Mouse (Mus musculus): ENCODE results near the gene P3h1. TPM values are rescaled to one million over a fixed set of nuclear protein-coding genes. Genes with fewer than 3 reads are reported as not detected.
"Not testable (repeated sequence)": the region's sequence is repeated elsewhere in the genome, so short reads cannot be mapped to it uniquely, and the experiment has no call there.

The P3h1 gene
- polyA plus RNA-seq, 1 experiment, result 14.1 TPM

DNA sequence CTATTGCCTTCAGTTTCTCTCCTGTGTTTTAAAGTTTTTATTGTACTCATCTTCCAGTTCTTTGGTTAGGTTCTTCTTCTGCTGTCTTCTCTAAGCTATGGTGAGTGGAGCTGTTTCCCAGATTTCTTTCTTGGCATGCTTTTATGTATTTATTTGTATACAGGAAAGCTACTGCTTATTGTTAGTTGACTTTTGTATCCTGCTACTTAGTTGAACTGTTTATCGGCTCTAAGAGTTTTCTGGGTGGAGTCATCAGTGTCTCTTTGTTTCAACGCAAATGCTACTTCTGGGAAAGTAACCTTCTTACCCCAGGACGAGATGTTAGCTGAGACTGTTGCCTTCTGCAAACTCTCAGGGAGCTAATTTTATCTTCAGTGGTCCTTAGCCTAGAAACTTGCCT is 30.7 kb downstream of the P3h1 start:
- DNase-seq (ENCODE audit: extremely low spot score in 1 of 2, low spot score in 1 of 2), result no peak

DNA sequence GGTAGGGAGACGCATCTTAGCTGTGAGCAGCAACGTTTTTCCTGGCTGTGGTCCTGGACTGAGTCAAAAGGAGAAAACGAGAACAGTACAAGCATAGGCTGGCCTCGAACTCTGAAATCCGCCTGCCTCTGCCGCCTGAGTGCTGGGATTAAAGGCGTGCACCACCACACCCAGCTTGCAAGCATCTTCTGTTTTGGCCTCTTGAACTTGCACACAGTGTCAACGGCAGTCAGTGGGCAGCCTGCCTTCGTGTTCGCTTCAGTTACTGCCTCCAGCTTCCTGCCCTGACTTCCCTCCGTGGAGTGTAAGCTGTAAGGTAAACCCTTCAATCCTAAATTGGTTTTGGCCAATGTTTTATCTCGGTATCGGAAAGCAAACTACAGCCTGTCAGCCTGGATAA is 33.9 kb downstream of the P3h1 start:
- DNase-seq (ENCODE audit: extremely low spot score in 1 of 2, low spot score in 1 of 2), result no peak

DNA sequence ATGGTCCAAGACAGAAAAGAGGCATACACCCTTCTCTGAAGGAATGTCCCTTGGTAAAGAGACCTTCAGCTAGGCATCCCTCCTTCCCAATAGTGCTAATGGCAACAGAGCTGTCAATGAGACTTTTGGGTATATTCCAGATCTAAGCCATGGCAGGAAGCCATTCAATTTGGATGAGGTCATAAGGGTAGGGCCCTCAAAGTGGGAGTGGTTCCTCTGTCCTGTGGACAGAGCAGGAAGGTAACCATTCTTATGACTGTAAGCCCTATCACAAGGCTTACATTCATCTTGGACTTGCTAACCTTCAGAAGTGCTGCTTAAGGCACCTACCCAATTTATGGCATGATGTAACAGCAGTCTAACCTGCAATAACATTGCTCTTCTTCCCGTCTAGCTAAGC is 41.9 kb downstream of the P3h1 start:
- DNase-seq (ENCODE audit: extremely low spot score in 1 of 2, low spot score in 1 of 2), result no peak

DNA sequence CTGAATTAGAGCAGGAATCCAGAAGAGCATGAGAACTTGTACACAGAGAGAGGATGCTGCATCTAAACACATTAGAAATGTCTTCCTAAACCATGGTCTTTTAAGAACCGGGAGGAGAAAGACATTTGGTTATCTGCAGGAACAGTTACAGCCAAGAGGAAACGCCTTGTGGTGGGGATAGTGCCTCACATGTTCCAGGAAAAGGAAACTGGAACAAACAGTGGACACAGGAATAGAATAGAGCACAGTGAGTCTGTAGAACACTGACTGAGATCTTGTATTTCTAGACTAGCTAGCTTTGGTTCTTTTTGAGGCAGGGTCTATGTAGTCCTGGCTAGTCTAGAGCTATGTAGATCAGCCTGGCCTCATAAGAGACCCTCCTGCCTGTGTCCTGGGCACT is 42.5 kb downstream of the P3h1 start:
- no peak for DNase-seq (ENCODE audit: extremely low spot score in 1 of 2, low spot score in 1 of 2)

DNA sequence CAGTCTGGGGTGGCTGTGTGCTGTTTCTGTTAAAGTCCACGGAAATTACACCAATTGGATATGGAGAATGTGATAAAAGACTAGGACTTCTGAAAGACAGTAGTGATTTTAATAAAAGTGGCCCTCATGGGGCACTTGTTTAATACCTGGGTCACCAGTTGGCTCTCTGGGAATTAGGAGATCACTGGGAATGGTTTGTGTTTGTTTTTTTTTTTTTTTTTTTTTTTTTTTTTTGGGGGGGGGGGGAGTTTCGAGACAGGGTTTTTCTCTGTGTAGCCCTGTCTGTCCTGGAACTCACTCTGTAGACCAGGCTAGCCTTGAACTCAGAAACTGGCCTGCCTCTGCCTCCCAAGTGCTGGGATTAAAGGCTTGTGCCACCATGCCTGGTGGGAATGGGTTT is 43.0 kb downstream of the P3h1 start:
- no peak for DNase-seq (ENCODE audit: extremely low spot score in 1 of 2, low spot score in 1 of 2)

DNA sequence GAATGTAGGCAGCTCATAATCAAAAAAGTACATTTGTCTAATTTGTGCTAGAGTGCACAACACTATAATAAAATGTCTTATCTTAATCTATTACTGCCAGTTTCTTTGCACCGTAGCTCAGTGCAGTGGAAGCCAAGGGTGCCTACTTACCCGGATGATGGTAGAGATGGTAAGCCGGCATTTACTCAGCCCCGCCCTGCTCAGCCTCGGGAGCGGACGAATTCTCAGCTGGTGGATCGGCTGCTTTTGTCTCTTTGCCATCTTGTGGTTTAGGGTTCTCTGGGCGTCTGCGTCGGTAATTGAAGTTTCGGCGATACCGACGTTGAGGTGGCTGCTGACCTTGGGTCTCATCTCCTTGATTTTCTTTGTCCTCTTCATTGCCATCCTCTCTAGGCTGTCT is 46.1 kb downstream of the P3h1 start:
- not testable (repeated sequence) for DNase-seq (ENCODE audit: extremely low spot score in 1 of 2, low spot score in 1 of 2)

DNA sequence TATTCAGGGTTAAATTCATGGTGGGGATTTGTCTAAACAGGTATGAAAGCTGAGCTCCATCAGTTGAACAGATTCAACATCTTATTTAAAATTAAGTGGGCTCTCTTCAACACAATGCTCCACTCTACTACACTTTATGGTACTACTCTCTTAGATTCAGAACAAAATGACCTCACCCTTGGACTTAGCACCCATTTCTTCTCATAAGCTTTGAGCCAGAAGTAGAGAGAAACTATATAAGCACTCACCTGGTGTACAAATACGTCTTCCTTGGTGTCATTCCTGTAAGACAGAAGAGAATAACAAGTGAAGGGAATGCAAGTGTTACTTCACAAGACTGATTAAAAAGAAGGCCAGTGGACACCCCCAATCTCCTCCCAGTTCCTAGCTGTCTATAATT is 52.1 kb downstream of the P3h1 start:
- no peak for DNase-seq (ENCODE audit: extremely low spot score in 1 of 2, low spot score in 1 of 2)

DNA sequence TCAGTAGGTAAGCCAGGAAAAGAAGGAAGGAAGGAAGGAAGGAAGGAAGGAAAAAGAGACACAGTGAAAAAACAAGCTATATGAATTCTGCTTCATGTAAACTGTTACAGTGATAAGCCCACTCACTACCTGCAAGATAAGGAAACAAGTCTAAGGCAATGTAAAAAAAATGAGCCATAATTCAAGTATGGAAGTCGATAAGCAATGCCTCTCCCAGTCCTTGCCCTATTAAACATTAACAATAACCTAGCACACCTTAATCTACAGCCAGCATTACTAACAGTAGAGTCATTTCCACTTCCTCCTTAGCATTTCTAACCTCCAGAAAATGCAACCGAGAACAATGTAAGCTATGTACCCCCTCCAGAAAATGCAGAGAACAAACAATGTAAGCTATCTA is 52.6 kb downstream of the P3h1 start:
- no peak for DNase-seq (ENCODE audit: extremely low spot score in 1 of 2, low spot score in 1 of 2)

DNA sequence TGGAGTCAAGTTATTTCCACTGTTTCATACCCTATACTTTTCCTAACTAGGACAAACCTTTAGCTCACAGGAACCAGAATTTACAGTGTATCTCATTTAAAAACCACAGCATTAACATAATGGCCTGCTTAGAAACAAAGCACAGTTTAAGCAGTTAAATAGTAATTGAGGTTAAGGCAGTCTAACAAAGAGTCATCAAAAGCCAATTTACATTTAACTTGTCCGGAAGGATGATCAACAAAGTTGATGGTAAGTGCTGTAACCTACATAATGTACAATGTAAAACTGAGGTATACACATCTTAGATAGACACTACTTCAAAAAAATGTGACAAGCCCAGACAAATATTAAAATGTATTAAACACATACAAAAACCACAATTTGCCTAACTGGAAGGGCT is 59.2 kb downstream of the P3h1 start:
- DNase-seq (ENCODE audit: extremely low spot score in 1 of 2, low spot score in 1 of 2), result no peak

DNA sequence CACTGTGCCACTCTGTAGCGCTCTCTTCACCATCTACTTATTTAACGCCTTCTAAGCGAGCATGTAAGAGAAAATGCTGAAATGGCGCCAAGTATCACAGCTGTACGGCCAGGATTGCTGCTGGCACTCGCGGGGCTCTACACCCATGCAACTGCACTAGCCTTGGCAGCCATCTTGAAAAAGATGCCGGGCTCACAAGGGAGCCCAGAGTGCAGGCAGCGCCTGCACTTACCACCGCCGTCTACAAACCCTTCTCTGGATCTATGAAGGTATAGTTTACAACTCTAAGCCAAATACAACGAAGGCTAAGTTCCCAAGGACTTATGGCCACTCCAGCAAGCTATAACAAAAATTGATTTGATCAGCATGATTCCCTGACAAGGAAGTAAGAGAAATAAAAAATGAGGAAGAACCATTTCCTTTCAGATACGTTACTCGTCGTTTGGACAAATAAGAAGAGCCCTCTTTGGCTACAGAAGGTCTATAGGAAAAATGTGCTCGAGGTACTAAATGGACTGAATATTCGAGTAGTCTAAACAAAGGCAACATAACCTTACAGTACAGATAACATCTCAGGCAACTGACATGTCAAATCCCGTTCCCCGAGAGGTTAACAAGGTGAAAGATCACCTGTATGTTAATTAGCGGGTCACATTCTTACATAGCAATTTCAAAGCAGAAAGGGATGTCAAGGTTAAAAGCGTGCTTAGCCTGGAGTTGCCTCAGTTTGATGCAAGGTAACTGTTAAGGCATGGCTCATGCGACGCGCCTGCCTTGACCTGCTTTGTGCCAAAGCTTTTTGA is 60.3 kb downstream of the P3h1 start:
- DNase-seq (ENCODE audit: extremely low spot score in 1 of 2, low spot score in 1 of 2), result peak; percentile 36 to 73

DNA sequence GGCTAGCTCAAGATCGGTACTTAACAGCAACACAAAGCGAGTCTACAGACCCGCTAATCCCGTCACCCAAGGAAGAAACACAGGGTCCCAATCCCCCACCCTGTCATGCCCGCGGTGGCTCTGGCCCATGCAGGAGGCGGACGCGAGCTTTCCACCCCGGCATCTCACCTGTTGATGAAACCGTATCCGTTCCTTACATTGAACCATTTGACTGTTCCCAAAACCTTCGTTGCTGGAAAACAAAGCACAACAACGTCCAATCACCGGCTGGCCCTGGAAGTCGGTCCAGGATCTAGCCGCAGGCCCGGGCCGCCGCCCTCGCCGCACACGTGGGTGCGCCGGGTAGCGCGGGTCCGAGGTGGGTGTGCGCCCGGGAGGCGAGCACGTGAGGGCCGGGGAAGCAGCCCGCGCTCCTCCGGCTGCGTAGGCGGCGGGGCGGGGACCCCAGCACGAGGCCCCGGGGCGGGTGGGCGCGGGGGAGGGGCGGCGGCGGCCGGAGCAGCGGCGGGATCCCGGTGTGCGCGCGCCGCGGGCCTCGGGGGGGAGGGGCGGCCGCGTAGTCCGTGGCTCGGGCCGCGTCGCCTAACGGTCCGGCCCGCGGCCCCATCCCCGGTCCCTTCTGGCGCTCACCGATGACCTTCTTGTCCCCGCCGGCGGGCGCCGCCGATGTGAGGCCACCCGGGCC is 61.0 kb downstream of the P3h1 start:
- peak in 1 of 2 experiments; percentile 41 for DNase-seq (ENCODE audit: extremely low spot score in 1 of 2, low spot score in 1 of 2)

DNA sequence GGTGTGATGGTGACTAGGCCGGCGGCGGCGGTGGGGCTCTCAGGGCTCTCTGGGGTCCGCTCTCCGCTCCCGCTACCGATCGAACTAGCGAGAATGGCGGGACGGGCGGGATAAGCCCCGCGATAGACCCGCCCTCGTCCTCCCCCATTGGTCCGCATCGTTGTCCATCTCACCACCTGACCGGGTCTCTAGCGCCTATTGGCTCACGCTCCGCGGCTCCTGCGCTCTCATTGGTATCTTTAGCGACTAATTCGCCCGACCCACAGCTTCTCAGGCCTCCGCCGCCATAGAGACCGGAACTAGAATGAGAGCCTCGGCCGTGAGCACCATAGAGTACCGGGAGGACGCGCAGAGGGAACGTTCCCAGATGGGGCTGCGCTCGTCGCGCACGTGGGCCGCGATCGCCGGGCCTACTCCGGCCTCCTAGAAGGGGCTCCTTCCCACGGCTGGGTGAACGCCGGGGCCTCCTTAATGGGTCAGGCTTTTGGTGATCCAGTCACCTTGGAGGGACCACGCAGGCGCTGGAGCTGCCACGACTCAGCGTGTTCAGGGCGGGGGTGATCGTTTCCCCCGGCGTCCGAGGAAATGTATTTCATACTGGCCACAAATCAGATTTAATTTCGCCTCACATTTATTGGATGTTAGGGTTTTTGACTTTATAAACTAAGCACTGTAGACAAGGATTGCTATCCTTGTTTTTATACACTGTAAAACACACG is 61.9 kb downstream of the P3h1 start, which contains the start of gene Ybx1:
Gene Ybx1, minus strand, starts transcription at position 190 of the 719 bp plus-strand sequence.
- peak; percentile 99 to 100 for DNase-seq (ENCODE audit: extremely low spot score in 1 of 2, low spot score in 1 of 2)

DNA sequence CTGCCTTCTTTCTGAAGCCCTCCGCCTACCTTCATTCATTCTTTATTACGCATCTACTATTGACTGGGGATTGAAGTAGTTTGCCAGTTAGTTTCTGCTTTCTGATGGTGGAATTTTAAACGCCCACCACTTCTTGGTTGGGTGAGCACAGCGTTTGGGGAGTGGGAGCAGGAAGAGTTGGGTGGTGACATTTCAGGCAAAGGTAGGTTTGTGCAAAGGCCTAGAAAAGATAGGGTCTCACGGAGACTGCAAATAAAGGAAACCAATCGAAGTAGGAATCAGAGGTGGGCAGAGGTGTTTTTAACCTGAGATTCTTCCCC is 62.4 kb downstream of the P3h1 start:
- peak in 1 of 2 experiments; percentile 25 for DNase-seq (ENCODE audit: extremely low spot score in 1 of 2, low spot score in 1 of 2)

DNA sequence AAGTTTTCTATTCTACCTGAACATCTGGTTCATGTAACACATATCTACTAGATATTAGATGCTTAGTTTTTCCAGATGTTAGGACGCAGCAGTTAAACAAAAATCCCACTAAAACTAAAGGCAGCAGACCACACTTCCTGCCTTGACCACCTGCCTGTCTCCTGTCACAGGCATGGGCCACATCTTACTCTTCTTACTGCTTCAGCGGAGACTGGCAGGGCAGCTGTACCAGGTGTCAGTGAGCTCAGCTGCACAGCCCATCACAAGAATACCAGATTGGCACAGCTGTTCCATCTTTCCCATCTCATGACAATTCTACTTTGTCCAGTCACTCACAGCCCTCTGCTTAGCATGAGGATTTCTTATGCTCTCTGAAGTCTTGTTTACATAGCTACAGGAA is 64.6 kb downstream of the P3h1 start:
- no peak for DNase-seq (ENCODE audit: extremely low spot score in 1 of 2, low spot score in 1 of 2)

Other genes starting within 250 kb of the P3h1 start
- gene Slc2a1, start 124.2 kb upstream of the P3h1 start, polyA plus RNA-seq (2012; rRNA removed), result 98.9 and 106 TPM in 2 replicates
- 7.1 and 8.0 TPM in 2 replicates for gene Zfp691, start 58.7 kb upstream of the P3h1 start, polyA plus RNA-seq (2012; rRNA removed)
- gene Ermap, start 42.9 kb upstream of the P3h1 start, polyA plus RNA-seq (2012; rRNA removed), result 0.76 and 0.80 TPM in 2 replicates
- gene Svbp, start 37.6 kb upstream of the P3h1 start, polyA plus RNA-seq (2012; rRNA removed), result 32.9 and 34.7 TPM in 2 replicates
- 1.1 and 1.2 TPM in 2 replicates for gene Tmem269, start 14.7 kb upstream of the P3h1 start, polyA plus RNA-seq (2012; rRNA removed)
- 13.9 and 15.0 TPM in 2 replicates for gene AU022252, start 203 bp upstream of the P3h1 start, polyA plus RNA-seq (2012; rRNA removed)
- gene Cldn19, start 22.5 kb downstream of the P3h1 start, polyA plus RNA-seq (2012; rRNA removed), result 3.4 TPM in 2 replicates
- 326 and 332 TPM in 2 replicates for gene Ybx1, start 61.7 kb downstream of the P3h1 start, polyA plus RNA-seq (2012; rRNA removed)
- 26.7 and 29.3 TPM in 2 replicates for gene Ppih, start 87.6 kb downstream of the P3h1 start, polyA plus RNA-seq (2012; rRNA removed)
- gene Ccdc30, start 182.6 kb downstream of the P3h1 start, polyA plus RNA-seq (2012; rRNA removed), result 17.4 and 17.7 TPM in 2 replicates
- gene Ppcs, start 189.5 kb downstream of the P3h1 start, polyA plus RNA-seq (2012; rRNA removed), result 7.7 and 10.3 TPM in 2 replicates
- gene Zmynd12, start 189.9 kb downstream of the P3h1 start, polyA plus RNA-seq (2012; rRNA removed), result 0.80 and 0.88 TPM in 2 replicates